Mouse (Mus musculus): ENCODE data around the gene Hvcn1.

DNA sequence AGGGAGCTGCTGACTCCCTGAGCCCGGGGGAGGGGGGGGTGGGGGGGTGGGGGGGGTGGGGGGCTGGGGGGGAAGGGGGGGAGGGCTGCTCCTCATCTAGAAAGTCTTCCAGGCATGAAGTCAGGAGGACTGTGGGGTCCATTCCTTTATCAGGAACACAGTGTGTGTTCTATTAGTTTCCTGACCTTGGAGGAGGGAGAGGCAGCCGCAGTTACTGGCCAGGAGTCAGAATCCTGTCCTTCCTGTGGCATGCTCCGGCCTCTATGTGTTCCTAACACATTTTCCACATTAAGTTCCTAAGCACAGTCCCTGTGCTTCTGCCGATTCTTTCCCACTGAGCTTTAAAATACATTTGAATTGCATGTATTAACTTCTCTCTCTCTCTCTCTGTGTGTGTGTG, 22.2 kb downstream of the Hvcn1 start:
- TF ChIP-seq POLR2A (IDR thresholded peaks at IDR 0.05; ENCODE audit: control insufficient read depth, low read depth, low read length) (no peak), CTCF (IDR thresholded peaks at IDR 0.05; ENCODE audit: control insufficient read depth, insufficient read depth, insufficient replicate concordance, low read depth, low read length) (no peak)
